Mouse (Mus musculus): ENCODE data around the gene Klhl40.

GRCm38 (mm10) chr9:121741168-121741567, 36.2 kb upstream of the Klhl40 start:
- no peak for TF ChIP-seq POLR2A (IDR thresholded peaks at IDR 0.05; ENCODE audit: low read depth, low read length)
- TF ChIP-seq CTCF (IDR thresholded peaks at IDR 0.05; ENCODE audit: borderline replicate concordance, insufficient read depth, low read length), result no peak
